Mouse (Mus musculus) bone marrow, adult 2 months (tissue): Measurements from ENCODE around the gene H2afj. TPM values are rescaled to one million over a fixed set of nuclear protein-coding genes. Genes with fewer than 3 reads are reported as not detected.

Experiments used
- H3K27ac ChIP-seq: fragments of 200-500 bp; 2 replicates; pipeline ENCODE4 v1.5.1; 2012; ENCODE audit warnings: low read depth, mild to moderate bottlenecking, control low read depth, inconsistent platforms, low read length; ENCODE audit not compliant: control insufficient read depth, poor library complexity, insufficient read depth
- H3K4me1 ChIP-seq: fragments of 200-500 bp; 2 replicates; pipeline ENCODE4 v1.6.1; 2011; ENCODE audit warnings: low read length; ENCODE audit not compliant: control insufficient read depth, insufficient read depth
- H3K4me3 ChIP-seq: fragments of 200-500 bp; replicated peaks from 2 replicates; pipeline ENCODE3; 2011; ENCODE audit warnings: mild to moderate bottlenecking, low read depth, low read length, control low read depth; ENCODE audit not compliant: control insufficient read depth
- CTCF ChIP-seq: fragments of 200-500 bp; IDR thresholded peaks from 2 replicates; pipeline ENCODE4 v1.5.1; 2011; ENCODE audit warnings: low read length, control low read depth; ENCODE audit not compliant: control insufficient read depth, insufficient read depth
- POLR2A ChIP-seq: fragments of 200-500 bp; IDR thresholded peaks from 2 replicates; pipeline ENCODE4 v1.6.1; 2011; ENCODE audit warnings: low read depth, mild to moderate bottlenecking, control low read depth, low read length, borderline replicate concordance; ENCODE audit not compliant: control insufficient read depth
- WGBS: fragments of 180-500 bp; shearing (Covaris S2); methylation state at CpG from one replicate; pipeline ENCODE4 v1.1.7; 2018; 5-methylcytosine and 5-hydroxymethylcytosine counted together
- polyA plus RNA-seq: library from polyadenylated mRNA; stranded (reverse); fragments of >200 nt; gene quantifications from 2 replicates; pipeline ENCODE4 v1.2.4, GENCODE M21; 2011; ENCODE audit warnings: low replicate concordance; ENCODE audit not compliant: missing spikeins, insufficient read depth, insufficient read length

The H2afj gene
- polyA plus RNA-seq, 1 experiment: 78.9 TPM

- Histone ChIP-seq H3K27ac (no peak overlapping the region), H3K4me1 (no peaks in the 10 kb centered on the region; the same call in 1 of the 2 replicates), H3K4me3 (no peak overlapping the region)
- 93% methylated on average over 18 of the region's 18 CpGs for WGBS
- TF ChIP-seq POLR2A (no peak), CTCF (no peak)
Measured at GRCm38 (mm10) chr6:136821086-136821485, 13.0 kb downstream of the H2afj start.

- WGBS: 92% methylated on average over 8 of the region's 8 CpGs
- TF ChIP-seq CTCF (no peak), POLR2A (no peak)
- H3K27ac ChIP-seq: no peak overlapping the region
Measured at GRCm38 (mm10) chr6:136824987-136825386, 16.9 kb downstream of the H2afj start.

GRCm38 (mm10) chr6:136827116-136827515 lies 19.1 kb downstream of the H2afj start:
- H3K27ac ChIP-seq: peak overlapping the region; percentile 89; the same call in 1 of the 2 replicates
- no peak for TF ChIP-seq POLR2A
- WGBS: 5% methylated on average over 7 of the region's 7 CpGs

More at GRCm38 (mm10) chr6:136824987-136825386, 16.9 kb downstream of the H2afj start:
- no peak overlapping the region for H3K4me3 ChIP-seq
- H3K4me1 ChIP-seq: no peaks in the 10 kb centered on the region; the same call in 1 of the 2 replicates

DNA sequence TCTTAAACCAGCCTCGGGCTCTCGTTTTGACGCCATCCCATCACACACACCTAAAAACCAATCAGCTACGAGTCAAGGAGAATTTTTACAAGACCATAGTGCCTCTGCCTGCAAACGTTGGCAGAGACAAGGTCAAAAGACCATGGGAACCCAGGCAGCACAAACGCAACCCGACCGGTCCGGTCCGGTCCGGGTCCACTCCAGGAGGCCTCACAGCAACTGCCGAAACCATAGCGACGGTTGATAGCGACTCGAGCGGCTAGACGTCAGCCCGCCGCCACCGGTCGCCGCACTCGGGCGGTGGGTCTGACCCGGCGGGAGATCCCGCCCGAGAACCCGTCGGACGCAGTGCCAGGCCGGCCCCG lies 19.5 kb downstream of the H2afj start, which contains the start of gene BC049715:
TSS of gene BC049715 (plus strand) at position 111 of the 365 bp plus-strand sequence.
- Histone ChIP-seq H3K4me3 (peak within 1 kb of the TSS; percentile 98), H3K4me1 (no peaks in the 10 kb centered on the region; the same call in 1 of the 2 replicates), H3K27ac (peak within 1 kb of the TSS; percentile 89)
- TF ChIP-seq CTCF (no peak), POLR2A (no peak)
- WGBS: under 1% methylated on average over 34 of the region's 34 CpGs

More at GRCm38 (mm10) chr6:136827116-136827515, 19.1 kb downstream of the H2afj start:
- no peaks in the 10 kb centered on the region; the same call in 1 of the 2 replicates for H3K4me1 ChIP-seq
- peak overlapping the region; percentile 98 for H3K4me3 ChIP-seq

DNA sequence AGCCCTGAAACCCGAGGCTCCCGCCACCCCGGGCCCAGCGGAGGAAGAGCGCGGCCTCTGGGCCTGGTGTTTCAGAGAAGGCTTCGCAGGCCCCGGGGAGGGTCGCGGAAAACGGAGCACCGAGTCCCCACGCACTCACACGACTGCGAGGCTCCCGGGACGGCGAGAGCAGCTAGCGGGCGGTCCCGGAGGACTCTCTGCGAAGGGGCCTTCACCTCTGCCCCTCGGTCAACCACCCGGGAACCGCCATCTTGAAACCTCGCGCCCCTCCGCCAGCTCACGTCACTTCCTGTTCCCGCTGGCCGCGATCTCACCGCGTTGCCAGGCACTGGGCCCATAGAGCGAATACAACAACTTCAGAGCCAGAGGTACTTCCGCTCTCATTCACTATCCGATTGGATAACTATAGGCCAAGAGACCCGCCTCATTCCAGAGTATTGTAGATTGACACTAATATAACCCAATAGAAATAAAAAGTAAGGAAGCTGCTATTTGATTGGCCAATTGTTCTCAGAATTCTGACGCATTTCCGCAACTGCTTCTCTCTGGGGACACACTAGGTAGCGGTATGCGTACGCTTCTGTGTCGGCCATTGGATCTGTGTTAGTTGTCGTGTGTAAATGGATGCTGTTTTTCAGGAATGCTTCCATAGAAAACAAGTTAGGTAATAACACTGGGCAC lies 20.0 kb downstream of the H2afj start, which contains the start of gene Wbp11:
TSS of gene Wbp11 (minus strand) at position 353 of the 681 bp plus-strand sequence.
- WGBS: under 1% methylated on average over 45 of the region's 45 CpGs
- TF ChIP-seq CTCF (no peak), POLR2A (peak; percentile 82)
- H3K27ac ChIP-seq: peak within 1 kb of the TSS; percentile 89
- H3K4me1 ChIP-seq: no peaks in the 10 kb centered on the region; the same call in 1 of the 2 replicates
- H3K4me3 ChIP-seq: peak within 1 kb of the TSS; percentile 98

- 36% methylated on average over 4 of the region's 4 CpGs for WGBS
- no peaks in the 10 kb centered on the region; the same call in 1 of the 2 replicates for H3K4me1 ChIP-seq
Measured at GRCm38 (mm10) chr6:136828681-136829080, 20.6 kb downstream of the H2afj start.

GRCm38 (mm10) chr6:136831712-136832111 lies 23.7 kb downstream of the H2afj start:
- Histone ChIP-seq H3K4me1 (no peaks in the 10 kb centered on the region; the same call in 1 of the 2 replicates), H3K27ac (peak overlapping the region; percentile 6; the same call in 1 of the 2 replicates), H3K4me3 (no peak overlapping the region)
- TF ChIP-seq CTCF (no peak), POLR2A (no peak)
- 11% methylated on average over 5 of the region's 5 CpGs for WGBS

More at GRCm38 (mm10) chr6:136828681-136829080, 20.6 kb downstream of the H2afj start:
- Histone ChIP-seq H3K27ac (no peak overlapping the region), H3K4me3 (no peak overlapping the region)
- TF ChIP-seq POLR2A (no peak), CTCF (no peak)

DNA sequence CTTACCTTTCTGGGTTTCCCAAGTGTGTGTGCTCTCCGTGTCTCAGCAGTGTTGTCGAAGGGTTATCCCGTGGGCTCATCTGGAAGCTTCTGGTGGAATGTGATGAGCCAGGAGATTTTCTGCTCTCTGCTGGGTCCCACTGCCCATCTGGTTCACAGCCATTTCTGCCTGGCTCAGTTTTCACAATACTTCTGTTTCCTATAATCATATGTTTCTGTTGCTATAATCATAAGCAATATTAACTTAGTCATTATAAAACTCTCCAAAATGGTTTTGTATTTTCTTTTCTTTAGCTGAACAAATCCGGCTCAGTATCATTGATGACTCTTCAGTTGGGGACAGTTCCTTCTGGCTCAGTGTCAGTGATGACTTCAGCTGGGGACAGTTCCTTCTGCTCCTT lies 27.3 kb downstream of the H2afj start, which contains the start of gene Smco3:
TSS of gene Smco3 (minus strand) at position 101 of the 400 bp plus-strand sequence.
- 81% methylated on average over 4 of the region's 4 CpGs for WGBS
- no peaks in the 10 kb centered on the region for H3K4me1 ChIP-seq
- H3K27ac ChIP-seq: no peak within 1 kb of the TSS
- TF ChIP-seq CTCF: no peak
- no peak for TF ChIP-seq POLR2A
- no peak within 1 kb of the TSS for H3K4me3 ChIP-seq

DNA sequence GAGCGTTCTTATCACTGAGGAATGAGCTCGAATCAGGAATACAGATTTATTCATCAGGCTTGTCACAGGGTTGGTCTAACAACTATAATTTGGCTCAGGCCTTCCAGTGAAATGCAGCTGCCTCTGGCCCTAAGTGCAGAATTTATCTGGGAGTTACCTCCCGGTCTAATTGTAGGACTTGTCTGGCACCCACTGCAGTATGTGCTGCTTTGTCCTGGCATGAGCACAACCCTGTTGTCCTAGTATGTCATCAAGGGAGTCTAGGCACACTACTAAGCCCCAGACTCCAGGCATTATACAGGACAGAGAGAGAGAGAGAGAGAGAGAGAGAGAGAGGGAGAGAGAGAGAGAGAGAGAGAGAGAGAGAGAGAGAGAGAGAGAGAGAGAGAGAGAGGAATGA lies 29.3 kb downstream of the H2afj start:
- H3K27ac ChIP-seq: no peak overlapping the region
- TF ChIP-seq POLR2A (no peak), CTCF (no peak)
- H3K4me3 ChIP-seq: no peak overlapping the region
- no peaks in the 10 kb centered on the region for H3K4me1 ChIP-seq
- 77% methylated on average over 3 of the region's 3 CpGs for WGBS
